Mouse (Mus musculus) CH12.LX (cell line): ENCODE data around the gene Ndst2. TPM values are rescaled to one million over a fixed set of nuclear protein-coding genes. Genes with fewer than 3 reads are reported as not detected.

Source experiments
- DNase-seq: peaks from one replicate; pipeline ENCODE4 v3.0.0-alpha.2; 2013; ENCODE audit errors: extremely low read depth
- H3K27ac ChIP-seq: 2 replicates; pipeline ENCODE4 v1.5.1; 2012; ENCODE audit warnings: low read depth, mild to moderate bottlenecking, control low read depth, moderate library complexity; ENCODE audit not compliant: insufficient read depth
- H3K27me3 ChIP-seq: replicated peaks from 2 replicates; pipeline ENCODE3; 2012; ENCODE audit warnings: inconsistent platforms
- H3K36me3 ChIP-seq, 2 experiments: replicated peaks in 1 of 2; 2 replicates each; pipeline versions ENCODE3 to v1.6.1; 2012; ENCODE audit warnings: inconsistent platforms in 1 of 2, low read length in 1 of 2, mild to moderate bottlenecking in 1 of 2, mixed read lengths in 1 of 2, moderate library complexity in 1 of 2; ENCODE audit not compliant: control insufficient read depth in 1 of 2, insufficient read depth in 1 of 2
- H3K4me1 ChIP-seq, 2 experiments: 2 replicates each; pipeline ENCODE4 v1.6.1; 2012; ENCODE audit warnings: inconsistent platforms in 1 of 2, moderate library complexity in 1 of 2; ENCODE audit not compliant: insufficient read depth in 2 of 2, control insufficient read depth in 1 of 2
- H3K4me2 ChIP-seq: 2 replicates; pipeline ENCODE4 v1.6.1; 2012; ENCODE audit warnings: low read depth, mild to moderate bottlenecking, control low read depth; ENCODE audit not compliant: poor library complexity, insufficient read depth, severe bottlenecking
- H3K4me3 ChIP-seq, 3 experiments: fragments of 150-350 bp in 1 of 3; sonication (generic) in 1 of 3; replicated peaks in 1 of 3; 2 replicates each; pipeline versions ENCODE3 to v1.5.1; 2011 to 2012; ENCODE audit warnings: low read depth in 2 of 3, low read length in 2 of 3, mild to moderate bottlenecking in 2 of 3, moderate library complexity in 2 of 3, control low read depth in 1 of 3, improper control_type of control experiment in 1 of 3, inconsistent platforms in 1 of 3, mixed read lengths in 1 of 3; ENCODE audit not compliant: poor library complexity in 1 of 3
- H3K79me2 ChIP-seq: replicated peaks from 2 replicates; pipeline ENCODE4 v1.6.1; 2012; ENCODE audit warnings: mild to moderate bottlenecking, moderate library complexity; ENCODE audit not compliant: control insufficient read depth, poor library complexity, insufficient read depth, severe bottlenecking; ENCODE audit errors: extremely low read depth
- H3K9ac ChIP-seq: 2 replicates; pipeline ENCODE4 v1.6.1; 2012; ENCODE audit warnings: low read depth, mild to moderate bottlenecking, control low read depth, moderate library complexity; ENCODE audit not compliant: insufficient read depth
- H3K9me3 ChIP-seq: replicated peaks from 2 replicates; pipeline ENCODE3; 2012; ENCODE audit warnings: low read length, inconsistent platforms, mixed read lengths
- BHLHE40 ChIP-seq: IDR thresholded peaks from 2 replicates; pipeline ENCODE4 v1.6.1; 2011; ENCODE audit warnings: mild to moderate bottlenecking, low read depth, low read length, improper control_type of control experiment
- CTCF ChIP-seq, 2 experiments: IDR thresholded peaks in 1 of 2; conservative IDR thresholded peaks in 1 of 2; 2 replicates each; pipeline ENCODE4 v1.5.1; 2011 to 2012; ENCODE audit warnings: low read depth in 2 of 2, low read length in 2 of 2, improper control_type of control experiment in 1 of 2, inconsistent platforms in 1 of 2, mild to moderate bottlenecking in 1 of 2, moderate library complexity in 1 of 2
- E2F4 ChIP-seq: IDR thresholded peaks from 2 replicates; pipeline ENCODE4 v1.6.1; 2011; ENCODE audit warnings: low read depth, low read length, improper control_type of control experiment; ENCODE audit not compliant: insufficient replicate concordance
- ELF1 ChIP-seq: IDR thresholded peaks from 2 replicates; pipeline ENCODE4 v1.6.1; 2014; ENCODE audit warnings: low read depth, mild to moderate bottlenecking, inconsistent platforms, low read length, improper control_type of control experiment
- IRF4 ChIP-seq: IDR thresholded peaks from 2 replicates; pipeline ENCODE4 v1.6.1; 2014; ENCODE audit warnings: low read depth, mild to moderate bottlenecking, inconsistent platforms, low read length, improper control_type of control experiment
- JUND ChIP-seq: conservative IDR thresholded peaks from 2 replicates; pipeline ENCODE4 v1.6.1; 2011; ENCODE audit warnings: low read depth, low read length, improper control_type of control experiment
- MEF2A ChIP-seq: IDR thresholded peaks from 2 replicates; pipeline ENCODE4 v1.6.1; 2014; ENCODE audit warnings: low read depth, mild to moderate bottlenecking, inconsistent platforms, low read length, improper control_type of control experiment, borderline replicate concordance
- NRF1 ChIP-seq: IDR thresholded peaks from 2 replicates; pipeline ENCODE4 v1.6.1; 2014; ENCODE audit warnings: low read depth, mild to moderate bottlenecking, inconsistent platforms, low read length, improper control_type of control experiment, moderate library complexity
- POLR2AphosphoS2 ChIP-seq: IDR thresholded peaks from 2 replicates; pipeline ENCODE4 v1.6.1; 2011; ENCODE audit warnings: low read depth, low read length, improper control_type of control experiment
- RAD21 ChIP-seq: IDR thresholded peaks from 2 replicates; pipeline ENCODE4 v1.6.1; 2011; ENCODE audit warnings: low read depth, mild to moderate bottlenecking, low read length, improper control_type of control experiment, moderate library complexity
- SMC3 ChIP-seq: IDR thresholded peaks from 2 replicates; pipeline ENCODE4 v1.6.1; 2011; ENCODE audit warnings: low read depth, low read length, improper control_type of control experiment
- USF1 ChIP-seq: IDR thresholded peaks from 2 replicates; pipeline ENCODE4 v1.6.1; 2014; ENCODE audit warnings: low read depth, mild to moderate bottlenecking, inconsistent platforms, low read length, improper control_type of control experiment
- USF2 ChIP-seq: conservative IDR thresholded peaks from 2 replicates; pipeline ENCODE4 v1.6.1; 2011; ENCODE audit warnings: low read depth, low read length, improper control_type of control experiment
- ZC3H11A ChIP-seq: IDR thresholded peaks from 2 replicates; pipeline ENCODE4 v1.6.1; 2012; ENCODE audit warnings: low read depth, mild to moderate bottlenecking, inconsistent platforms, low read length, improper control_type of control experiment
- dilution Hi-C: fragments of 300-500 bp; cut with MboI; formaldehyde crosslinking; loops from 2 replicates; pipeline ENCODE4 v1.14.3; 2020; ENCODE audit warnings: low sequenced_read_pairs; ENCODE audit not compliant: extremely low pct_unique_long_range_greater_than_20kb, extremely low pct_ligation_motif_present
- in situ Hi-C: fragments of 300-500 bp; cut with MboI; formaldehyde crosslinking; loops from 3 replicates; pipeline ENCODE4 v1.14.3; 2019; ENCODE audit warnings: low sequenced_read_pairs, low pct_ligation_motif_present, low pct_unique_long_range_greater_than_20kb, mixed read lengths
- polyA plus RNA-seq: library from polyadenylated mRNA; unstranded; fragments of >175 nt; gene quantifications from 2 replicates; pipeline ENCODE4 v1.2.1, GENCODE M21; 2012; ENCODE audit warnings: low read depth; ENCODE audit not compliant: insufficient read length
- total RNA-seq, 2 experiments: library from RNA; depleted of rRNA; stranded (reverse); fragments of 300-350 nt in 1 of 2; fragments of >200 nt in 1 of 2; gene quantifications; 2 replicates each; pipeline ENCODE4 v1.2.3; 2012 to 2014

Ndst2 gene
- total and polyA plus RNA-seq, 3 experiments: 11.4 to 18.0 (median 17.8) TPM

- in situ Hi-C loops (no loop called here), dilution Hi-C loops (no loop called here)
- TF ChIP-seq USF2 (no peak), BHLHE40 (no peak), JUND (no peak), USF1 (no peak)
- Histone ChIP-seq H3K9me3 (no peaks in the 10 kb centered on the region), H3K4me2 (0 out of 2 replicates have a peak overlapping the region, but pooled peaks have one; percentile 4), H3K27me3 (no peaks in the 10 kb centered on the region), H3K9ac (0 out of 2 replicates have a peak overlapping the region, but pooled peaks have one; percentile 20), H3K4me3 (no peak overlapping the region), H3K79me2 (peaks cover 79% of the 10 kb centered on the region), H3K4me1 (peaks cover 18 to 65% of the 10 kb centered on the region in 2 experiments), H3K36me3 (peaks cover 7 to 57% of the 10 kb centered on the region in 2 experiments), H3K27ac (no peak overlapping the region)
- DNase-seq: no peak
These were observed 35.8 kb downstream of the Ndst2 start for GRCm38 (mm10) chr14:20698515-20698914.

GRCm38 (mm10) chr14:20696986-20697385 lies 37.4 kb downstream of the Ndst2 start:
- in situ Hi-C loops: no loop called here
- dilution Hi-C loops: no loop called here
- Histone ChIP-seq H3K9ac (peak overlapping the region; percentile 79; the same call in 1 of the 2 replicates), H3K4me1 (peaks cover 21 to 67% of the 10 kb centered on the region in 2 experiments), H3K79me2 (peaks cover 65% of the 10 kb centered on the region), H3K4me3 (no peak overlapping the region), H3K9me3 (no peaks in the 10 kb centered on the region), H3K4me2 (peak overlapping the region; percentile 90), H3K36me3 (peaks cover 21 to 72% of the 10 kb centered on the region in 2 experiments), H3K27ac (peak overlapping the region; percentile 24; the same call in 1 of the 2 replicates), H3K27me3 (no peaks in the 10 kb centered on the region)
- DNase-seq: no peak
- TF ChIP-seq NRF1: no peak
- no peak for TF ChIP-seq E2F4
- TF ChIP-seq RAD21: peak; percentile 59
- TF ChIP-seq SMC3: peak; percentile 28
- no peak for TF ChIP-seq ELF1
- TF ChIP-seq CTCF (conservative IDR thresholded peaks at IDR 0.05 in 1 of 2, IDR thresholded peaks at IDR 0.05 in 1 of 2; ENCODE audit: low read depth in 2 of 2, low read length in 2 of 2): peak in 1 of 2 experiments; percentile 61; a peak in 2 of 4 replicates
- TF ChIP-seq IRF4: no peak
- TF ChIP-seq POLR2AphosphoS2: no peak
- TF ChIP-seq MEF2A: no peak
- TF ChIP-seq ZC3H11A: no peak
